Mouse (Mus musculus): Measurements from ENCODE around the gene Adat2.

Gene Adat2

DNA sequence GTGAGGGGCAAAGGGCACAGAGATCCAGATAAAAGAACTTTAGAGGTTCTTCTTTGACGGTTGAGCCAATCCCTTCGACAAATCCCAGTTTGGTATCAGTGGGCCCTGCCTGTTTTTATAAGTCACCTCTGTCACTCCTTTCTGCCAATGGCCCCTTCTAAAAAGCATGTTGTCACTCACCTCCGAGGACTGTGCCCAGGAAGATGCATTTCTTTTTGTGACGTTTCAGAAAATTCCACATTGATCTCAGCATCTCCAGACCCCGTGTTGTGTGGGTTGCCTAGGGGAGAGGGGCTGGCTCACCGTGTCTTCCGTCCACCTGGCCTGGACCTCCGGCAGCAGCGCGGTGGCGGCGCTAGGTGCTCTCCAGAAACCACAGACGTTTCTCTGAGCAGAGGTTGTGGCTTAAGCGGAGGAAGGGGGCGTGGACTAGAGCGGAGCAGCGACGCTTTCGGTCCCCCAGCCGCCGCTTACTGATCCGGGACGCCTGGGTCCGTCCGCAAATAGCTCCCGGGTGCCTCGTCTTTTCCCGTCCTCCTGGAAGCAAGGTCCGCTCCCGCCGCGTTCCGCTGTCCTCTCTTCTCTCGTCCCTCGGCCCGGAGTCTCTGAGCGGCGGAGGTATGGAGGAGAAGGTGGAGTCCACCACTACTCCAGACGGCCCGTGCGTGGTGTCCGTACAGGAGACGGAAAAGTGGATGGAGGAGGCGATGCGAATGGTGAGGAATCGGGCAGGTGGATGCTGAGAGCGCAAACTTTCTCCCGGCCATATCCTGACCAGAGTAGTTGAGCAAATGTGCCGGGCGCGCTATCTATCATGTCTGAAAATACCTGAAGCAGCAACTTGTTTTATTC is at the start of gene Adat2, which contains the start of gene Pex3:
TSS of gene Adat2 (plus strand) at position 249 of the 852 bp plus-strand sequence.
TSS of gene Pex3 (minus strand) at position 497 of the 852 bp plus-strand sequence.
- DNase-seq, result peak; percentile 94

DNA sequence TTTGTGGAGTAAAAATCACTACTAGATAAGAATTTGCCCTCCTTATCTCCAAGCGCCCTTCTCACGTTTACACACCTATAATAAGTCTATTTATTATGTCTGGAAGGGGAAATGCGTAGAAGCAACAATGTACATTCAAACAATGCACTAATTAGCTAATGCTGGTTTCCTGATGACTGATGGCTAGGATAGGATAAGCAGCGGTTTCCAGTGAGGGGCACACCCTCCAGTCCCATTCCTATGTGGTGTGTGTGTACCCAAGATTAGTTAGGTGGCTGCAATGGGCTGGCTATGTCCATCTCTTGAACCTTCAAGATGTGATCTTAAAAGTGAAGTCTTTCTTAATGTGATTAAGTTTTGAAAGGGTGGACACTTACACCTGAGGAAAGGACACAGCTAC is 30.8 kb upstream of the Adat2 start:
- peak; percentile 49 for DNase-seq

- DNase-seq, result no peak
Measured at GRCm38 (mm10) chr10:13528155-13528554, 24.5 kb upstream of the Adat2 start.

DNA sequence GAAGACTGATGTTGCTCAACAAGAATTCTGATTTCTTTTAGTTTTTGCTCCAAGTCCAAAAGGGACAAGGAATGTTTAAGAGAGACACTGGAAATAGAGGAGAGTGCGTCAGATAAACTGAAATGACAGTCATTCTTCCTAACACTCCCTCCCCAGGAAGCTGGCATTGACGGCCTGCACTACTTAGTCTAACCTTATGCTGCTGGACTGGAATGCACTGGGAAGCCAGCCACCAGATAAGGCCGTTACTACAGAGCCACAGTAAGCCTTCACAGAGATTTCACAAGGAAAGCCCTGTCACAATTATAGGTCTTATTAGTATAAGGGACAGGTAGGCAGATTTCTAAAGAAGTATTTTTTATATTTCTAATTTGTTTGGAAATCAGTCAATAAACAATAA is 17.9 kb upstream of the Adat2 start:
- no peak for DNase-seq

- DNase-seq, result peak; percentile 18
Measured at GRCm38 (mm10) chr10:13536706-13537105, 16.0 kb upstream of the Adat2 start.

DNA sequence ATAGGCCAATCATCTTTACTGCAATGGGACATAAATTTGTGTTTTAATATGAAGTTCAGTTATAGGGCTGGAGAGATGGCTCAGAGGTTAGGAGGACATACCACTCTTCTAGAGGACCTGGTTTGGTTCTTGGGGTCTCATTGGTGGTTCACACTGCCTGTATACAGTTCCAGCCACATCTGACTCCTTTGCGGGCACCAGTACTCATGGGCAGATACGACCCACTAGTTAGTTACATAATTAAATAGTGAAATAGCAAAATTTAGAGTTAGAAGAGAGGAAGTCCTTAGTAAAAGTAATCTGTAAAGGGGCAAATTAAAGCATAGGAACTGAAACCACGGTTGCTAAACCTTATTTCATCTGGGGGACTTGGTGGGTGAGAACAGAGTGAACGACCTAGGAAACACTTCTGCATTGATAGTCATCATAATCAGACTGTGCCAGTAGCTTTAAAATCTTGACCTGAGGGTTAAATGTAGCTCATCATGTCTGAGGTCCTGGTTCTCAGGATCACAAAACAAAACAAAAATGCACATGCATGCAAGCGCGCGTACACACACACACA is 12.8 kb upstream of the Adat2 start:
- DNase-seq, result no peak

DNA sequence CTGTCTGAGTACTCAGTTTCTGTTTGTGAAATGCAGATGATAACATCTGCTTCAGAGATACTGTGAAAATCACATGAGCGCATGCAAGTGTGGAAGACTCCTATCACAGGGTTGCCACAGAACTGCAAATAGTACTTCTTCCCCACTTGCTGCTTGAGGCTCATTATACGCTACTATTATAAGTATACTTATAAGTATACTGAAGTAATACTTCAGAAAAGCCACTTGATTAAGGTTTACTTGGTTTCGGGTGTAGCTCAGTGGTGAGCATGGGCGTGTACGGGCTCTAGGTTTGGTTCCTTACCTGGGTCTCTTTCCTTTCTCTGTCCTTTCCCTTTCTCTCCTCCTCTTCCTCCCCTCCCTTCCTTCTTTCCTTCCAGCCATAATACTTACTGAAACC is 11.0 kb upstream of the Adat2 start:
- no peak for DNase-seq

- no peak for DNase-seq
Measured at GRCm38 (mm10) chr10:13553498-13553985, 848 bp downstream of the Adat2 start.

- no peak for DNase-seq
Measured at GRCm38 (mm10) chr10:13554316-13554715, 1.6 kb downstream of the Adat2 start.

- no peak for DNase-seq
Measured at GRCm38 (mm10) chr10:13560014-13560674, 7.5 kb downstream of the Adat2 start.

GRCm38 (mm10) chr10:13564364-13565079 is 11.8 kb downstream of the Adat2 start:
- peak; percentile 68 for DNase-seq

- DNase-seq, result no peak
Measured at GRCm38 (mm10) chr10:13565080-13565448, 12.4 kb downstream of the Adat2 start.

DNA sequence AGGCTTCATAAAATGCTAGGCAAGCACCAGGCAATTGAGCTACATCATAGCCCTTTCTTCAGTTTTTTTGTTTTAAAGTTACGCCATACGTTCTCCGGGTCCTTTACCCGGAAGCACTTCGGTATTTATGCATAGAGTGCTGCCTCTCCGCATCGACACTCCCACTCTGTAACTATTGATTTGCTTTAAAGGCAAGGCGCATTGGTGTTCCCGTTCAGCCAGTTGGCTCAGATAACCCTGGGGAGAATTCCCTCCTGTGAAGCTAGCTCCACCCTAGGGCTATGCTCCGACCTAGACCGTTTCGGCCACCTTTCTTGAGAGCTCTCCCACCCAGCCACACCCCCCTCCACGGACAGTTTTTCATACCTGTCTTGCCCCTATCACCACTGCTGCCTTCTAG is 13.7 kb downstream of the Adat2 start:
- no peak for DNase-seq

- no peak for DNase-seq
Measured at GRCm38 (mm10) chr10:13569818-13570217, 17.1 kb downstream of the Adat2 start.

DNA sequence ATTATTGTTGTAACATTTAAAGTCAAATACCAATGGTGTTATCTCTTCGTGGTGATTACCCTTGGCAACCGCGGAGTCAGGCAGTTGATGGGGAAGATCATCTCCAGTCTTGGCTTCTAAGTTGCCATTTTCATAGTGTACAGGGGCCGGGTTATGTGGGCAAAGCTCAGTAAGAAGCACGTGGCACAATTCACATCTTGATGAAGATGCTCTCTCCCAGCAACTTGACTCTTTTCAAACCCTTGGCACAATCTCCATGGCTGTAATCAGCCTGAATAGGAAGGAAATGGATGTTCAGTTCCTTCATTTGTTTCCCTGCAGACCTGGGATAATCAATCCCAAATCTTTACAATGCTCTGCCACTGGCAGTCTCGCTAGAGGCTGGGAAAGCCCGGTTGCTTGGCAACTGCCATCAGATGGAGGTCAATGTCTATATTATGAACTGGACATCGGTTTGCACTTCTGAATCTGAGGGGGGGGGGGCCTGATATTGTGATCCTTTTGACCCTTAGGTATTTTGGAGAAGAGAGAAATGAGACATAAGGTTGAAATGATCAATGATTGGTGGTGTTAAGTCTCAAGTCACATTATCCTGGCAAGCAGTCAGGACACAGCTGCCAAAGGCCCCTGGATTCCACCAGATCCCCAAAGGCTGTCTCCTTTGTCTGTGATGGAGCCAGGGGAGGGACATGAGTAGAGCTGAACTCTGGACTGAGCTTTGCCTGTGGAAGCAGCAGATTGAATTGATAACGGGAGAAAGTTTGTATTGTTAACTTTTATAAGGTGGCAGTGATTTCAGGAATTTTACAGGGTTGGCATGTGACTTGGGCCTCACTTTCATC is 18.2 kb downstream of the Adat2 start:
- no peak for DNase-seq

DNA sequence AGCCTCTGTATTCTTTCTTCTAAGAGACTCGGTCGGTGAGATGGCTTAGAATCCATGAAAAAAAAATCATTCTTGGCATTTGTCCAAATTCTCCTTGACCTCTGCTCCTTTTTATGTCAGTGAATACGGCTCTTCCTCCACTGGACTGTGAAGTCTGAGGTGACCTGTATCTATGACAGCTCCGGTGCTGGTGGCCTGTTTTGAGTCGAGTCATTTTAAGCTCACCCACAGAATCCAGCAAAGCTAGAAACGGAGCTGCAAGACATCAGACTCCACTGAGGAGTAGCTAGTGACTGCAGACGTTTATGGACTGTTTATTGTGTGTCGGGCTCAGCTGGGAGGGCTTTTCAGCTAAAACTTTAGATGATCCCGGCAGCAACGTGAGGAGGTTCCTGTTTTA is 19.3 kb downstream of the Adat2 start:
- no peak for DNase-seq

- no peak for DNase-seq
Measured at GRCm38 (mm10) chr10:13572410-13572809, 19.7 kb downstream of the Adat2 start.

DNA sequence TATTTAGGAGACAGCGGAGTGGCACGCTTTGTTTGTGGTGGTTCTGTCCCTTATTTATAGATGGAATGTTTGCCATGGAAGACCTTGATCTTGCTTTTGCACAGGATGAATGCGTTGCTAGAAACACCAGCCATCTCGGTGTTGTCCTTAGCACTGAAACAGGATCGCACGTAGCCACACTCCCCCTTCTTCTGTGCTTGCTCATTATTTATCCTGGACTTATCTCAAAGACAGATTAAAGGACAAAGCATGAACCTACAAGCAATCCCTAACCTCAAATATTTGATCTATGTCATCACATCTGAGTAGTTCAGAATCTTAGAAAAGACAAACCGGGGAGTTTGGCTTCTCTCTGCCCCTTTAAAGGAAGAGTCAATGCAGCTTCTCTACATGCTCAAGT is 24.4 kb downstream of the Adat2 start:
- no peak for DNase-seq

DNA sequence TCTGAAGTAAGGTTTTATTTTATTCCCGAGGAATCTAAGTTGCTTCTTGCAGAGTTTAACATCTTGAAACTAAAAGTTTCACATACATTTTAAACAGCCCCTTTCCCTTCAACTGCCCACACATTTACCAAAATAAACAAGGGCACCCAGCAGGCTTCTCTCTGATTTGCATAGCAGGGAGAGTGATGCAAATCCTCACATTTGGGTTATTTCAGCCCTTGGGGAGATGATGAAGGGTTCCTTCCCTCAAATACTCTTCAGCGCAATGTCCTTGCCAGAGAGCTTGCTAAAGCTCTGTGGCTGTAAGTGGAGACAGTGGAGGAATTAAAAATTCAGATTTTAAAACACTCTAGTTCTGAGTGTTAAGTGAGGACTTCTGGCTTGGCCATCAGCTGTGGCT is 35.2 kb downstream of the Adat2 start:
- no peak for DNase-seq

GRCm38 (mm10) chr10:13592196-13592595 is 39.5 kb downstream of the Adat2 start:
- DNase-seq, result no peak

DNA sequence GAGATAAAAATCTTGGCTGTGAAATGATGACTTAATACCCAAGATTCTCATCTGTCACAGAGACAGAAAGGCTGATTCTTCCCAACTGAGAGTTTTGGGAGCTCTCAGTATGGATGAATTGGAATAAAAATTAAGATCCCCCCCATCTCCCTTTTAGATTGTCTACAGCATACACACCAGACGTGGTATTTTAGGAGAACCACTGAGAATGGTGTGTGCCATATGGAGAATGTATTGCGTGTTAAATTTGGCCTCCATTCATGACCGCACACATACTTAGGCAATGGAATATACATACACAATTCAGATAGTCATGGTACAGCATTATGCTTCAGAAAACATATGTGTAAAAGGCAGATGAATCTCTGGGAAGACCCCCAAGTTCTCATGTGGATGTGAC is 40.8 kb downstream of the Adat2 start:
- no peak for DNase-seq

GRCm38 (mm10) chr10:13596073-13596472 is 43.4 kb downstream of the Adat2 start:
- DNase-seq, result peak; percentile 52

Data from lung, postnatal 10 days (tissue).